Mouse (Mus musculus) hindbrain, embryonic 13.5 days (tissue): Measurements from ENCODE around the gene Pigb. TPM values are rescaled to one million over a fixed set of nuclear protein-coding genes. Genes with fewer than 3 reads are reported as not detected.
A peak's percentile ranks its signal among the peaks of the same experiment; 100 is the strongest.

Source experiments
- ATAC-seq: fragments of 200-750 bp; cut with Nextera tagmentation; 2 replicates; pipeline ENCODE4 v1.8.0; 2017; ENCODE audit warnings: moderate TSS enrichment; ENCODE audit not compliant: low FRiP score
- H3K27ac ChIP-seq: fragments of 300-500 bp; sonication (generic); 2 replicates; pipeline ENCODE4 v1.5.1; 2015; ENCODE audit warnings: inconsistent platforms, mild to moderate bottlenecking, moderate library complexity
- H3K27me3 ChIP-seq: fragments of 300-500 bp; sonication (generic); 2 replicates; pipeline ENCODE4 v1.6.1; 2015; ENCODE audit warnings: mild to moderate bottlenecking, inconsistent platforms
- H3K36me3 ChIP-seq: fragments of 300-500 bp; sonication (generic); 2 replicates; pipeline ENCODE4 v1.6.1; 2015; ENCODE audit warnings: mild to moderate bottlenecking, inconsistent platforms
- H3K4me1 ChIP-seq: fragments of 300-500 bp; sonication (generic); replicated peaks from 2 replicates; pipeline ENCODE4 v1.6.1; 2015; ENCODE audit warnings: inconsistent platforms
- H3K4me2 ChIP-seq: fragments of 300-500 bp; sonication (generic); 2 replicates; pipeline ENCODE4 v1.6.1; 2015; ENCODE audit warnings: inconsistent platforms, mild to moderate bottlenecking, moderate library complexity
- H3K4me3 ChIP-seq: fragments of 300-500 bp; sonication (generic); 2 replicates; pipeline ENCODE4 v1.5.1; 2015; ENCODE audit warnings: mild to moderate bottlenecking, inconsistent platforms
- H3K9ac ChIP-seq: fragments of 300-500 bp; sonication (generic); 2 replicates; pipeline ENCODE4 v1.6.1; 2015; ENCODE audit warnings: mild to moderate bottlenecking, inconsistent platforms
- H3K9me3 ChIP-seq: fragments of 300-500 bp; sonication (generic); 2 replicates; pipeline ENCODE4 v1.6.1; 2016; ENCODE audit warnings: inconsistent platforms
- WGBS: fragments of 180-500 bp; shearing (Covaris S2); methylation state at CpG from one replicate; pipeline ENCODE4 v1.1.7; 2015; 5-methylcytosine and 5-hydroxymethylcytosine counted together
- polyA plus RNA-seq: library from polyadenylated mRNA; unstranded; fragments of >200 nt; fragmentation: Nextera tagmentation; extraction: Ambion mirVana; gene quantifications from 2 replicates; pipeline ENCODE4 v1.2.1, GENCODE M21; 2015

Pigb gene
- polyA plus RNA-seq, 1 experiment from 2014 or later: 13.4 TPM

- Histone ChIP-seq H3K27ac (no peak overlapping the region), H3K36me3 (no peaks in the 10 kb centered on the region)
These were observed 28.5 kb upstream of the Pigb start for GRCm38 (mm10) chr9:73068688-73069087.

GRCm38 (mm10) chr9:73068230-73068679 lies 28.1 kb upstream of the Pigb start:
- H3K4me2 ChIP-seq: no peak overlapping the region
- WGBS: 49% methylated on average over 6 of the region's 6 CpGs
- no peak overlapping the region for H3K27ac ChIP-seq
- no peaks in the 10 kb centered on the region for H3K9me3 ChIP-seq
- H3K4me3 ChIP-seq: no peak overlapping the region
- H3K27me3 ChIP-seq: no peaks in the 10 kb centered on the region
- no peaks in the 10 kb centered on the region for H3K36me3 ChIP-seq
- ATAC-seq: no peak
- H3K4me1 ChIP-seq: peaks cover 24% of the 10 kb centered on the region
- no peak overlapping the region for H3K9ac ChIP-seq

More at GRCm38 (mm10) chr9:73068688-73069087, 28.5 kb upstream of the Pigb start:
- no peak overlapping the region for H3K4me2 ChIP-seq
- no peak overlapping the region for H3K4me3 ChIP-seq
- no peaks in the 10 kb centered on the region for H3K27me3 ChIP-seq
- WGBS: 86% methylated on average over 6 of the region's 6 CpGs
- H3K9me3 ChIP-seq: no peaks in the 10 kb centered on the region
- peaks cover 21% of the 10 kb centered on the region for H3K4me1 ChIP-seq
- no peak for ATAC-seq
- H3K9ac ChIP-seq: no peak overlapping the region

DNA sequence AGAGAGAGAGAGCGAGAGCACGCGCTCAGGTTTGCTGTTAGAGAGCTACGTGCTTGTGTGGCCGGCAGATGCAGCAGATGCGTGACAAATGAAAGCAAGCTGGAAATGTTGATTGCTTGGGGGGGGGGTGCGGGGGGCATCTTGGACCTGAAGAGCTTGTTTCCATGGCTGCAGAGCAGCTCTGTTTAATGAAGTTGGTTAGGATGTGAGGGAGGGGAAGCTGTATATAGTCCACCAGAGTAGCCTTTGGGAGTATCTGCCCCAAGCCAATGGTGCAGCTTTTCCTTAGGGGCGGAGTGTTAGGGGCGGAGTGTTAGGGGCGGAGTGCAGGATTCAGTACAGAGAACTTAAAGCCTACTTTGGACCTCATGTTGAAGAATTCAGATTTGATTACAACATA lies 26.9 kb upstream of the Pigb start:
- Histone ChIP-seq H3K27me3 (no peaks in the 10 kb centered on the region), H3K9ac (no peak overlapping the region), H3K4me1 (peaks cover 24% of the 10 kb centered on the region), H3K9me3 (no peaks in the 10 kb centered on the region), H3K4me2 (peak overlapping the region; percentile 36), H3K36me3 (no peaks in the 10 kb centered on the region), H3K27ac (no peak overlapping the region; the same call in 1 of the 2 replicates), H3K4me3 (no peak overlapping the region)
- ATAC-seq: peak; percentile 49; the same call in 1 of the 2 replicates
- 24% methylated on average over 10 of the region's 10 CpGs for WGBS

GRCm38 (mm10) chr9:73063621-73064290 lies 23.6 kb upstream of the Pigb start:
- H3K4me3 ChIP-seq: no peak overlapping the region
- WGBS: 30% methylated on average over 15 of the region's 15 CpGs
- no peaks in the 10 kb centered on the region for H3K9me3 ChIP-seq
- H3K4me1 ChIP-seq: peaks cover 24% of the 10 kb centered on the region
- H3K9ac ChIP-seq: peak overlapping the region; percentile 15; the same call in 1 of the 2 replicates
- peak overlapping the region; percentile 34; the same call in 1 of the 2 replicates for H3K4me2 ChIP-seq
- ATAC-seq: no peak
- no peak overlapping the region for H3K27ac ChIP-seq
- H3K36me3 ChIP-seq: no peaks in the 10 kb centered on the region
- no peaks in the 10 kb centered on the region for H3K27me3 ChIP-seq

DNA sequence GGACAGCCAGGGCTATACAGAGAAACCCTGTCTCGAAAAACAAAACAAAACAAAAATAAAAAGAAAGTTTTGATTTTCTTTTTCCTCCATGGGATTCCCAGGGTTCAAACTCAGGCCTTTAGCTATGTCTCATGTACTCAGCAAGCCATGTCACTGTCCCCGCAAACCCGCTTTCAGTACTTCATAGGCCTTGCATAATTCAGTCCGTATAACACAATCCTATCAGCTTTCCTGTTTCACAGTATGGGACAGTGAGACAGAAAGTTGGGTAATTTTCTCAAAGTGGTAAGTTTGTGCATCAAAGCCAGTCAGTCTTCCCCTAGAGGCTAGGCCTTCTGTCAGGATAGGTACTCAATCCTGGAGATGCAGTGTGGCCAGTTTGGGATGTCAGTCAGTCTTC lies 19.0 kb upstream of the Pigb start:
- no peaks in the 10 kb centered on the region for H3K9me3 ChIP-seq
- 86% methylated on average over 4 of the region's 4 CpGs for WGBS
- no peaks in the 10 kb centered on the region for H3K27me3 ChIP-seq
- no peak overlapping the region for H3K9ac ChIP-seq
- peaks cover 4% of the 10 kb centered on the region; the same call in 1 of the 2 replicates for H3K4me1 ChIP-seq
- H3K36me3 ChIP-seq: no peaks in the 10 kb centered on the region
- ATAC-seq: no peak
- no peak overlapping the region for H3K4me2 ChIP-seq
- H3K4me3 ChIP-seq: no peak overlapping the region
- H3K27ac ChIP-seq: no peak overlapping the region

DNA sequence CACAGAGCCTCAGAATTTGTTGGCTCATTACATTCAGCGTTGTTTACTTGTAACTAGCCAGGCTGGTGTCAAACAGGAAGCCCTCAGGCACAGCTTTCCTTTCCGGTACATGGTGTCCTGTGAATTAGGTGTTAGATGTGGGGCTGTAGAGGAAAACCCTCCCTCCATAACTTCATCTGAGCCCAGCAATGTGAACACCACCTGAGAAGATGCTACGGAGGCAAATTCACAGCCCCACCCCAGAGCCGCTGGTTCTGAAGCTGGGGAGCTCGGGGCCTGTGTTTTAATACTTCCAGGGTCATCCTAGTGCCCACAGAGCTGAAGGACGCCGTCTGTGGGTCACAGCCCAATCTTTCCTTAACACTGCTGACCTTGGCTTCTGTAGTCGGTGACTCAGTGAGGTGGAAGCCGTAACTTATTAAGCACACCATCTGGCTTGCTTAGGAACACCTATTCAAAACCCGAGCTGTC lies 15.3 kb upstream of the Pigb start:
- no peak overlapping the region for H3K27ac ChIP-seq
- H3K4me1 ChIP-seq: no peaks in the 10 kb centered on the region; the same call in 1 of the 2 replicates
- H3K9ac ChIP-seq: no peak overlapping the region; the same call in 1 of the 2 replicates
- WGBS: 71% methylated on average over 10 of the region's 10 CpGs
- ATAC-seq: no peak
- no peaks in the 10 kb centered on the region for H3K9me3 ChIP-seq
- no peaks in the 10 kb centered on the region for H3K27me3 ChIP-seq
- no peaks in the 10 kb centered on the region for H3K36me3 ChIP-seq
- H3K4me2 ChIP-seq: no peak overlapping the region
- H3K4me3 ChIP-seq: no peak overlapping the region

DNA sequence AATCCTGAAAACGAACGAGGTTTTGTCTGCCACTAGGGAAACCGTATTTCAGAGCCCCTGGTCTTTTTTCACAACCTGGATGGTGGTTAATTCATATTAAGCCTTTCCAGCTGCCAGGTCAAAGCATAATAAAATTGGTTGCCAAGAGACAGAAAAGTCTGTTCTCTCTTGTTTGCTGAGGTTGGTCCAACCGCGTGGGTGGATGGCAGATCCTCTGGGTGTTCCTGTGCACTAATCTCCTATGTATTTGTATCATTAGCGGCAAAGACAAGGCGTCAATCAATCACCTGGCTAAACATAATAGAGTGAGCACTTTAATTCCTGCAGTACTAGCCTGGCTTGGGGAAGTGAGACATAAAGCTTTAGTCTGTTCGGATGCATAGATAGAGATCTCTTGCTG lies 10.4 kb upstream of the Pigb start:
- Histone ChIP-seq H3K9ac (no peak overlapping the region), H3K9me3 (no peaks in the 10 kb centered on the region), H3K4me3 (no peak overlapping the region), H3K27ac (no peak overlapping the region), H3K4me2 (no peak overlapping the region), H3K27me3 (peaks cover 6% of the 10 kb centered on the region; the same call in 1 of the 2 replicates), H3K36me3 (no peaks in the 10 kb centered on the region), H3K4me1 (peaks cover 3% of the 10 kb centered on the region; the same call in 1 of the 2 replicates)
- 69% methylated on average over 8 of the region's 8 CpGs for WGBS
- ATAC-seq: no peak

DNA sequence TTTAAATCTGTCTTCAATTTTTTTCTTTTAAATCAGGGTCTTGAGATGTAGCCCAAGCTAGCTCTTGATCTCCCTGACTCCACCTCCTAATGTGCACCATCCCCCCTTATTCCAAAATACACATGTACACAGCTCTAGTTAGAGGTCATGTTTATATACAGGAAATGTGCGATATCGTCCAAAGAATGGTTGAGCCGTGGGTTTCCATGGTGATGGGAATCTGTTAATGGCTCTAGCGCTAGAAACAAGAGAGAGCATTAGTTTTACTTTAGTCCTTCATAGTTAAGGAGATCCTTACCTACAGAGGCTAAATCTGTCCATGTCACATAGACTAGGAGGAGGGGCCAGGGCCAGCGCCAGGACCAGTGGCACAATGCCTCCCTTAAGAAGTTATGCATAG lies 9.7 kb upstream of the Pigb start:
- ATAC-seq: no peak
- Histone ChIP-seq H3K27me3 (peaks cover 11% of the 10 kb centered on the region; the same call in 1 of the 2 replicates), H3K4me1 (peaks cover 11% of the 10 kb centered on the region), H3K4me3 (no peak overlapping the region), H3K9me3 (no peaks in the 10 kb centered on the region), H3K9ac (no peak overlapping the region), H3K36me3 (no peaks in the 10 kb centered on the region), H3K4me2 (no peak overlapping the region), H3K27ac (no peak overlapping the region)
- WGBS: 68% methylated on average over 5 of the region's 5 CpGs

DNA sequence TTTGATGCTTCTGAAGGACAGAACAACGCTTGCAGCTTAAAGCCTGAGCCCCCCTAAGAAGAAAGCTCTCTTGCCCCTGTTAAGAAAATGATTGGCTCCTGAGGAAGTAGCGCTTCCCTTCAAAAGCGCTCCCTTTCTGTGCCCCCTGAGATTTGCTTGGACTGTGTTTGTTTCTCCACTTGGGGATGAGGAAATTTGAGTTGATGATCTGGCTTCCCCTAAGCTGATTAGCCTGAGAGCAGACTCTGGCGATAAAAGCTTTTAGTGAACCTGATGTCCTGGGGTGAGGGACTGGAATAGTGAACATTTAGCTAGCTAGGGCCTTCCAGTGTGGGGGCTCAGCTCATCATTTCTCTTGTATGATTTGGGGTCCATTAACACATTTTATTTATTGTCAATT lies 8.7 kb upstream of the Pigb start:
- Histone ChIP-seq H3K4me2 (no peak overlapping the region), H3K9ac (no peak overlapping the region), H3K27ac (no peak overlapping the region), H3K27me3 (peaks cover 11% of the 10 kb centered on the region; the same call in 1 of the 2 replicates), H3K4me1 (peaks cover 20% of the 10 kb centered on the region), H3K4me3 (no peak overlapping the region), H3K9me3 (no peaks in the 10 kb centered on the region), H3K36me3 (no peaks in the 10 kb centered on the region)
- no peak for ATAC-seq
- 28% methylated on average over 4 of the region's 4 CpGs for WGBS

- 89% methylated on average over 2 of the region's 2 CpGs for WGBS
- H3K36me3 ChIP-seq: no peaks in the 10 kb centered on the region
- no peak overlapping the region for H3K9ac ChIP-seq
- no peak overlapping the region for H3K27ac ChIP-seq
- peaks cover 20% of the 10 kb centered on the region for H3K4me1 ChIP-seq
- no peak overlapping the region for H3K4me3 ChIP-seq
- no peaks in the 10 kb centered on the region for H3K9me3 ChIP-seq
- ATAC-seq: no peak
- no peak overlapping the region for H3K4me2 ChIP-seq
- H3K27me3 ChIP-seq: peaks cover 11% of the 10 kb centered on the region; the same call in 1 of the 2 replicates
These were observed 7.7 kb upstream of the Pigb start for GRCm38 (mm10) chr9:73047906-73048305.

DNA sequence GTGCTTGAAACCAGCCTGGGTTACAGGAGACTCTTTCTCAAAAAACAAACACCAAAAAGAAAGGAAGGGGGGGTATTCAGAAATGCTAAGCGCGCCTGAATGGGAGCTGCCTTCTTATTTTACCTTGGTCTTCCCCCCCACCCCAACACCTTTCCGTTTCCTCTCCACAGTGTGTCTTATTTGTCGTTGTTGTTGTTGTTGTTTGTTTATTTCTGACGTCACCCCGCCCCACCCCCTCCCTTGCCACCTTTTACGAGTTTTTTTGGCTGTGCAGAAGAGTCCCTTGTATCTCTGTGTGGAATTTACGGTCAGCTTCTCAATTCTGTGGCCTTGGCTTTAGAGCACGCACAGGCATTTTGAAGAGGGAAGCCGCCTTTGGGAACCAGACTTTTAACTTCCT lies 5.5 kb upstream of the Pigb start:
- peaks cover 23% of the 10 kb centered on the region for H3K4me1 ChIP-seq
- H3K36me3 ChIP-seq: no peaks in the 10 kb centered on the region
- 77% methylated on average over 10 of the region's 10 CpGs for WGBS
- H3K9me3 ChIP-seq: no peaks in the 10 kb centered on the region
- peaks cover 11% of the 10 kb centered on the region; the same call in 1 of the 2 replicates for H3K27me3 ChIP-seq
- H3K27ac ChIP-seq: no peak overlapping the region
- peak overlapping the region; percentile 71; the same call in 1 of the 2 replicates for H3K9ac ChIP-seq
- no peak for ATAC-seq
- H3K4me2 ChIP-seq: peak overlapping the region; percentile 86; the same call in 1 of the 2 replicates
- H3K4me3 ChIP-seq: peak overlapping the region; percentile 48

GRCm38 (mm10) chr9:73045204-73045603 lies 5.0 kb upstream of the Pigb start:
- Histone ChIP-seq H3K4me1 (peaks cover 28% of the 10 kb centered on the region), H3K27me3 (peaks cover 11% of the 10 kb centered on the region; the same call in 1 of the 2 replicates), H3K9ac (peak overlapping the region; percentile 71), H3K4me3 (peak overlapping the region; percentile 48), H3K9me3 (no peaks in the 10 kb centered on the region), H3K36me3 (no peaks in the 10 kb centered on the region), H3K27ac (no peak overlapping the region), H3K4me2 (peak overlapping the region; percentile 86)
- 13% methylated on average over 7 of the region's 7 CpGs for WGBS
- no peak for ATAC-seq
